Mouse (Mus musculus) embryo, embryonic 11.5 days (tissue): ENCODE data around the gene Ubiad1.

Experiments
- DNase-seq: peaks from one replicate; pipeline ENCODE4 v3.0.0-alpha.2; 2012; ENCODE audit warnings: low read depth, low spot score

Ubiad1 gene

DNA sequence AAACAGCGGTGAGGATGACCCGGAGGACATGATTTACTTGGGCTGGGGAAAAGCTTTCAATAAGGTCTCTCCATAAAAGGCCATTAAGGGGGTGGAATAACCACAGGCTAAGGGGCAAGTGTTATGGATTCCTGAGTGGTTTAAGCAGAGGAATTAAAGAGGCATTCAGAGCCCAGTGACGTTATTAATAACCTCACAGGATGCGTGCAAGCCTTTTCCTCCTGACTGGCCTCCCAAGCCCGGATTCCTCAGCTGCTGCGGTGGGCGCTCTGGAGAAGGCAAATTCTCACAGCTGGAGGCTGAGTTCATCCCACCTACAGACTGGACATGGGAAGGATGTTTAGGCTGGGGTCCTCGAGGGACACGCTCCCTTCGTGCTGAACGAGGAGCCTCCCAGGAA, 39.8 kb downstream of the Ubiad1 start:
- DNase-seq, result no peak

DNA sequence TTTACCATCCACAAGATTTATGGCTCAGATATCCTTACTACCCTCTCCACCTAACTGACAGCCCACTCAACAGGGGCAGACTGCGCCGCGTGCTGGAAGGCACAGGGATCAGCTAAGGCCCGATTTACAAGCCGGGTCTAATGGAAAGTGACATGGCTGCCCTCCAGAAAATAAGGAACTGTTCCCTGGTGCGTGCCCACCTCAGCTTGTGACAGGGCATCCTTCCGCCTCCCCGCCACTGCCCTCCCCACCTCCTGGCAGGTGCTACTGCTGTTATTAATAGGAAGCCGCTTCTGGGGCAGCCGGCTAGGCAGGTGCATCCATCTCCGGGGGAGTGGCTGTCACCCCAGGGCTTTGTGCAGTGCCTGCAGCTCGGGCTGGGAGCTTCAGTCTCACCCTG, 41.2 kb downstream of the Ubiad1 start:
- no peak for DNase-seq

DNA sequence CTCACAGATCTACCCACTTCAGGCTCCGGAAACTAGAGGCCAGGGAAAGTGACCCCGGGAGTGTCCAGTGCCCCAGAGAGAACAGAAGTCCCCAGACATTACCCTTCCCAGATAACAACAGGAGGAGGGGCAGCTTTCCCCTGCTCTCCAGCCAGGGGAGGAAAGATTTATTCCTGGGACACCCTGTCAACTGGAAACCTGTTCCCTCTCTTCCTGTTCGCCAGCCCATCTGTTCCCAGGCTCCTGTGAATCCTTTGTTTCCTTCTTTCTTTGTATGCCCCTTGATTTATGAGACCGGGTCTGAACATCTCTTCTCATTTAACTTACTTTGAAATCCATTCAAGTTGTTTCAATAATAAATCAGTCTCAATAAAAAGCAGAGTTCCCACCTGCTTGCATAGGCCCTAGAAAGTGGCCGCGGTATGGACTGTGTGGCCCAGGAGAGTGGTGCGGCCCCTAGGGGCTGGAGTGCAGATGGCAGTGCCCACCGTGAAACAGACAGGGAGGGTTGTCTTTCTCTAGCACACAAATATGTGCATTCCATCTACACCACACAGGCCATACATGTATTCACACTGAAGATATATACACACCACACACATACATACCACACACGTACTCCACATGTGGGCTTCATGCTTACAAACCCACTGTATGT, 45.0 kb downstream of the Ubiad1 start:
- DNase-seq, result no peak

DNA sequence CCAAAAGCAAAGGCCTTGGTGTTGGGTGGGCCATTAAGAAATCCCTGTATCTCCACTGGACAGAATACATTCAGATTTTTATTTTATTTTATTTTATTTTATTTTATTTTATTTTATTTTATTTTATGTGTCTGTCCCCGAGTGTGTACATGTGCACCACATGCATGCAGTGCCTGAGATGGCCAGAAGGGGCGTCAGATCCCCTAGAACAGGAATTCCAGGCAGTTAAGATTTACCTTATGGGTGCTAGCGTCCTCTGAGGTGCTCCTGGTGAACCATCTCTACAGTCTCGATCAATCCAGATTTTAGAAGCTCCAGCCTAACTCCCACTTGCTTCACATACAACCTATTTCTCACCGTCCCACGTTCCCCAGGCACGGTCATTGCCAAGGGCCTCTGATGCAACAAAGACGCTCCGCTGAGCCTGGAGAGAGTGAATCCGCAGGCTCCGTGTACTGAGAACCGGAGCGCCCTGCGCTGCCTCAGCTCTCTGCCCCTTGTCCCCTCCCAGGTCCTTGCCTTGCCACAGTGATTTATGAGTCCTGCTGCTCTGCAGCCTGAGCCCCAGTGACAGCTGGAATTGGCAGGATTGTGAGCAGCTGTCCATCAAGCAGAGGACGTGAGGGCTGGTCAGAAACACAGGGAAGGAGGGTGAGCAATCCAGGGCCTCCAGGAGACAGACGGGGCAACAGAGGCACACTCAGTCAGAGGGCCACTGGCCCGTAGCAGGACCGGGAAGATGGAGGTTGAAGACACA, 46.9 kb downstream of the Ubiad1 start:
- no peak for DNase-seq

DNA sequence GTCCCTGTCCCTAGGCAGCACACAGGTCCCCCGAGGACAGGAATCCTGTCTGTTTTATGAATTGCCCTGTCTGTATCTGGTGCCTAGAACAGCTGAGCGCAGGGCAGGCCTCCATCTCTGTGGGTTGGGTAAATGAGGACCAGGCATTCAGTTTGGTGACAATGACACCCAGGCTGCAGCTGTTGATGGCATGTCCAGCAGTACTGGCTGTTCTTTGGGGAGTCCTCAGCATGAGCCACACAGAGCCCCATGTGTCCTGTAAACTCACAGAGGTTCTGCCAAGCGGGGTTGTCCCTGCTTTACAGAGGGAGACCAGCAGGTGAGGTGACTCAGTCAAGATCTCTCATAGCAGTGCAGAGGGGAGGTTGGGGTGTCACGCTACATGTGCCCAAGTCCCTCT, 47.5 kb downstream of the Ubiad1 start:
- no peak for DNase-seq

DNA sequence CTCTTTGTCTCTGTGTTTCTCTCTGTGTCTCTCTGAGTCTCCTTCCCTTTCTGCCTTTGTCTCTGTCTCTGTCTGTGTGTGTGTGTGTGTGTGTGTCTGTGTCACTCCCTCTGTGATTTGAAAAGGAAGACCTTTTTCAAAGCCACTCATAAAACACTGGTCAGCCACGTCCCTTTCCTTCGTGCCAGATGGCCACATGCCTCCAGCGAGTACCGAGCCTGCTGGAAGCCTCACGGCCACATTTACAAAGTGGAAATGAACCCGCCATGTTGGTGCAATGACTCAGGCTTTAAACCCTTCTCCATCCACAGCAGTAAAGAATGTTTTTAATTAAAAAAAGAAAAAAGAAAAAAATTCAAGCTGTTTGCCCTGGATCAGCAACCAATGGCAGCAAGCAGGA, 48.7 kb downstream of the Ubiad1 start:
- DNase-seq, result no peak

DNA sequence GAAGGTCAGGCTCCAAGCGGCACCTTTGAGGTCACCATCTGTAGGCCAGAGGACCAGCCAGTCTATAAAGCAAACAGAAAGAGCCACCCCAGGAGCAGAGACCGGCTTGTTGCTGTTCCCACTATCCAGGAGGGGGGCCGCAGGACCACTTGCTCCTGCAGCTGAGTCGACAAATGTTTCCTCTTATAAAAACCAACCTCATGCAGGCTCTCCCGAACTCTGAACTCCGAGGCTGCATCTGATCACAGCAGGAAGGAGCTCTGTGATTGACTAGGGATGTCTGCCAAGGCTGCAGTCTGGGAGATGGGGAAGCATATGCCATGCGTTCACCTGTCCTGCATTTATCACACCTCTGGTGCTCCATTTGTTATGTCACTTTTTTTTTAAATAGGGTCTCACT, 49.4 kb downstream of the Ubiad1 start:
- DNase-seq, result no peak

DNA sequence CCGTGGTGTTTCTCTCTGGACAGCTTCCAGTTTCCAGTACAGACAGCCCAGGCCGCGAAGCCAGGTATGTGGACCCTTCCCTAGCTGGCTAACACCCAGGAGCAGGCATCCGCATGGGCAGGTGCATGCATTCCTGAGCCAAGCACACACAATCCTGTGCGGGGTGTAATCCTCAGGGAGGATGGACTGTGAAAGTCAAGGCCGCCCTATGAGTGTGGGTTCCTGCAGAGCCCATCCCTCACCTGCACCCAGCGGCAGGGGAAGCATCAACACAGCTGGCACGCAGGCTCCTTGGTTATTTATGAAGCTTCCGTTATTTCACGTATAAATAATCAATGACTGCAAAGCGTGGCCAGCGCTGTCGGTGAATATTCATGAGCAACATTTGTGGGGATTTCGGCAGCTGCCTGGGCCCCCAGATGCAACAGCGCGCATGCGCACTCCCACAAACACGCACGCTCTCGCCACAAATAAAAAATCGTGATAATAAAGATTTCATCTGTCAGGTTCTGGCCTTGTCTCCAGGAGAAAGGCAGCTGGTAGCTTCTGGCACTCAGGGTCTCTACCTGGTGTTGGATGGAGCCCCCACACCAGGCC, 52.8 kb downstream of the Ubiad1 start:
- no peak for DNase-seq

DNA sequence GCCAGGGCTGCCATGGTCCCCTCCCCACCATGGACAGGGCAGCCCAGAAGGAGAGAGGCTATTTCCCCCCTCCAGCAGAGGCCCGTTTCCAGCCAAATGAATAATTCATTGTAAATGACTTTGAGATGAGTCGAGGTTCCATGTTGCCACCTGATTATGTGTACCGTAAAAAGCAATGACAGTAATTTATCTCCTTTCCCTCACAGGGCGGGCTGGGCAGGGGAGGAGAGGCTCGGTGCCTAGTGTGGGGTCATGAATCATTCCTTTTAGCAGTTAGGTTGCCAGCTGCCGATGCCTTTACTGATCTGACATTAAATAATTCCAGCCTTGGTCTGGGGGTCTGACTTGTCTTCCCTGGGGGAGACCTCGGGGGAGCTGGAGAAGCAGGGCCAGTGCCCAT, 54.9 kb downstream of the Ubiad1 start:
- no peak for DNase-seq

DNA sequence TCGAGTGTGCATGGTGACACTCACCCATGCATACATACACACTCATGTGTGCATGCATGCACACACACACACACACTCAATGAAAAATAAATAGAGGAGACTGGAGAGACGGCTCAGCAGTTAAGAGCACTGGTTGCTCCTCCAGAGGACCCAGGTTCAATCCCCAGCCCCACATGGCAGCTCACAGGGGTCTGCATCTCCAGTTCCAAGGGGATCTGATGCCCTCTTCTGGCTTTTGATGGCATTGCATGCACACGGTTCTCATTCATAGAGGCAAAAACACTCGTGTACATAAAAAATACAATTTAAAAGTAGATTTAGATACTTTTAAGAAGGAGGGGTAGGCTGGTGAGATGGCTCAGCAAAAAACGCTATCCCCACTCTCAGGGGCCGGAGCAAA, 55.5 kb downstream of the Ubiad1 start:
- no peak for DNase-seq

DNA sequence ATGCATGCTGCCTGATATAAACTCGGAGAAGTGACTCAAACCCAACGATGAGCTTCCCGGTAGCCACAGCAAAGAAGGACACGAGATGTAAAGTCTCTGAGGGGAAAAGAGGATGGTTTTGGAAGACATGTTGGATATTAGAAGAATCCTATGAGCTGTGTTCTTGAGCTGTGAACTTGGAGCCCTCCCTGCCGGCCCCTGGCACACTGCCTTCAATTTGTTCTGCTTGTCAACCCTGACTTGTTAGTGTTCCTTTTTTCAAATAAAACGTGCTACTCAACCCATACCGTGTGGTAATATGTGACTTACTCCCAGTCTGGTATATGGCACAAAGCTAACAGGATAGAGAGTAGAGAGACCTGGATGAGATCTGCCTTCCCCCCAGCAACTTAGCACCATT, 59.3 kb downstream of the Ubiad1 start:
- DNase-seq, result no peak
